Mouse (Mus musculus) midbrain, embryonic 13.5 days (tissue): ENCODE data around the gene Sh3pxd2b. TPM values are rescaled to one million over a fixed set of nuclear protein-coding genes. Genes with fewer than 3 reads are reported as not detected.

ENCODE experiments used
- ATAC-seq: fragments of 200-750 bp; cut with Nextera tagmentation; 2 replicates; pipeline ENCODE4 v1.8.0; 2017; ENCODE audit warnings: mild to moderate bottlenecking, moderate TSS enrichment, moderate library complexity
- H3K27ac ChIP-seq: fragments of 300-500 bp; sonication (generic); 2 replicates; pipeline ENCODE4 v1.5.1; 2015; ENCODE audit warnings: inconsistent platforms, mild to moderate bottlenecking, moderate library complexity
- H3K27me3 ChIP-seq: fragments of 300-500 bp; sonication (generic); 2 replicates; pipeline ENCODE4 v1.6.1; 2015; ENCODE audit warnings: mild to moderate bottlenecking, inconsistent platforms
- H3K36me3 ChIP-seq: fragments of 300-500 bp; sonication (generic); 2 replicates; pipeline ENCODE4 v1.6.1; 2015; ENCODE audit warnings: mild to moderate bottlenecking, inconsistent platforms
- H3K4me1 ChIP-seq: fragments of 300-500 bp; sonication (generic); replicated peaks from 2 replicates; pipeline ENCODE4 v1.6.1; 2015; ENCODE audit warnings: inconsistent platforms
- H3K4me2 ChIP-seq: fragments of 300-500 bp; sonication (generic); replicated peaks from 2 replicates; pipeline ENCODE4 v1.6.1; 2015; ENCODE audit warnings: moderate library complexity, mild to moderate bottlenecking, inconsistent platforms
- H3K4me3 ChIP-seq: fragments of 300-500 bp; sonication (generic); replicated peaks from 2 replicates; pipeline ENCODE4 v1.5.1; 2015; ENCODE audit warnings: mild to moderate bottlenecking, inconsistent platforms
- H3K9ac ChIP-seq: fragments of 300-500 bp; sonication (generic); replicated peaks from 2 replicates; pipeline ENCODE4 v1.6.1; 2015; ENCODE audit warnings: mild to moderate bottlenecking, inconsistent platforms
- H3K9me3 ChIP-seq: fragments of 300-500 bp; sonication (generic); 2 replicates; pipeline ENCODE4 v1.6.1; 2016; ENCODE audit warnings: mild to moderate bottlenecking, inconsistent platforms
- WGBS: fragments of 180-500 bp; shearing (Covaris S2); methylation state at CpG from one replicate; pipeline ENCODE4 v1.1.7; 2015; 5-methylcytosine and 5-hydroxymethylcytosine counted together
- polyA plus RNA-seq: library from polyadenylated mRNA; unstranded; fragments of >200 nt; fragmentation: Nextera tagmentation; extraction: Ambion mirVana; gene quantifications from 2 replicates; pipeline ENCODE4 v1.2.1, GENCODE M21; 2015

The Sh3pxd2b gene
- polyA plus RNA-seq, 1 experiment from 2014 or later: 25.3 TPM

- no peaks in the 10 kb centered on the region for H3K36me3 ChIP-seq
- no peak overlapping the region for H3K9ac ChIP-seq
- H3K4me3 ChIP-seq: no peak overlapping the region
- no peak overlapping the region for H3K27ac ChIP-seq
- peaks cover 15% of the 10 kb centered on the region for H3K4me1 ChIP-seq
- peaks cover 3% of the 10 kb centered on the region; the same call in 1 of the 2 replicates for H3K27me3 ChIP-seq
- no peak for ATAC-seq
- no peak overlapping the region for H3K4me2 ChIP-seq
- WGBS: 89% methylated on average over 6 of the region's 6 CpGs
- H3K9me3 ChIP-seq: no peaks in the 10 kb centered on the region
These were observed 103.7 kb downstream of the Sh3pxd2b start for GRCm38 (mm10) chr11:32451306-32451705.

GRCm38 (mm10) chr11:32452745-32453144 is 105.1 kb downstream of the Sh3pxd2b start:
- H3K27ac ChIP-seq: no peak overlapping the region
- no peak overlapping the region for H3K4me3 ChIP-seq
- no peak overlapping the region for H3K9ac ChIP-seq
- peaks cover 25% of the 10 kb centered on the region for H3K4me1 ChIP-seq
- WGBS: 90% methylated on average over 4 of the region's 4 CpGs
- no peaks in the 10 kb centered on the region for H3K36me3 ChIP-seq
- H3K4me2 ChIP-seq: no peak overlapping the region
- no peaks in the 10 kb centered on the region for H3K9me3 ChIP-seq
- no peak for ATAC-seq
- peaks cover 3% of the 10 kb centered on the region; the same call in 1 of the 2 replicates for H3K27me3 ChIP-seq

- Histone ChIP-seq H3K4me1 (peaks cover 25% of the 10 kb centered on the region), H3K4me2 (0 out of 2 replicates have a peak overlapping the region, but pooled peaks have one; percentile 83), H3K4me3 (no peak overlapping the region), H3K27ac (peak overlapping the region; percentile 26; the same call in 1 of the 2 replicates), H3K36me3 (no peaks in the 10 kb centered on the region), H3K9ac (0 out of 2 replicates have a peak overlapping the region, but pooled peaks have one; percentile 7), H3K9me3 (no peaks in the 10 kb centered on the region), H3K27me3 (peaks cover 3% of the 10 kb centered on the region; the same call in 1 of the 2 replicates)
- ATAC-seq: no peak
- WGBS: 31% methylated on average over 8 of the region's 8 CpGs
These were observed 105.8 kb downstream of the Sh3pxd2b start for GRCm38 (mm10) chr11:32453353-32453915.

GRCm38 (mm10) chr11:32454231-32454799 is 106.7 kb downstream of the Sh3pxd2b start:
- H3K9ac ChIP-seq: peak overlapping the region; percentile 97
- H3K4me2 ChIP-seq: peak overlapping the region; percentile 83
- WGBS: 2% methylated on average over 19 of the region's 19 CpGs
- no peaks in the 10 kb centered on the region for H3K9me3 ChIP-seq
- peaks cover 25% of the 10 kb centered on the region for H3K4me1 ChIP-seq
- peak overlapping the region; percentile 98 for H3K27ac ChIP-seq
- peaks cover 3% of the 10 kb centered on the region; the same call in 1 of the 2 replicates for H3K27me3 ChIP-seq
- no peaks in the 10 kb centered on the region for H3K36me3 ChIP-seq
- peak overlapping the region; percentile 91 for H3K4me3 ChIP-seq
- ATAC-seq: no peak

- H3K27ac ChIP-seq: peak within 1 kb of the TSS; percentile 98
- H3K4me2 ChIP-seq: peak within 1 kb of the TSS; percentile 83
- no peaks in the 10 kb centered on the region for H3K36me3 ChIP-seq
- ATAC-seq: peak; percentile 98
- WGBS: under 1% methylated on average over 82 of the region's 86 CpGs
- no peaks in the 10 kb centered on the region for H3K9me3 ChIP-seq
- H3K4me3 ChIP-seq: peak within 1 kb of the TSS; percentile 91
- peak within 1 kb of the TSS; percentile 97 for H3K9ac ChIP-seq
- H3K4me1 ChIP-seq: peaks cover 25% of the 10 kb centered on the region
- H3K27me3 ChIP-seq: peaks cover 3% of the 10 kb centered on the region; the same call in 1 of the 2 replicates
These were observed 107.3 kb downstream of the Sh3pxd2b start, which contains the start of gene Ubtd2 for GRCm38 (mm10) chr11:32454800-32455506. Gene Ubtd2 (plus strand): TSS chr11:32455370.

DNA sequence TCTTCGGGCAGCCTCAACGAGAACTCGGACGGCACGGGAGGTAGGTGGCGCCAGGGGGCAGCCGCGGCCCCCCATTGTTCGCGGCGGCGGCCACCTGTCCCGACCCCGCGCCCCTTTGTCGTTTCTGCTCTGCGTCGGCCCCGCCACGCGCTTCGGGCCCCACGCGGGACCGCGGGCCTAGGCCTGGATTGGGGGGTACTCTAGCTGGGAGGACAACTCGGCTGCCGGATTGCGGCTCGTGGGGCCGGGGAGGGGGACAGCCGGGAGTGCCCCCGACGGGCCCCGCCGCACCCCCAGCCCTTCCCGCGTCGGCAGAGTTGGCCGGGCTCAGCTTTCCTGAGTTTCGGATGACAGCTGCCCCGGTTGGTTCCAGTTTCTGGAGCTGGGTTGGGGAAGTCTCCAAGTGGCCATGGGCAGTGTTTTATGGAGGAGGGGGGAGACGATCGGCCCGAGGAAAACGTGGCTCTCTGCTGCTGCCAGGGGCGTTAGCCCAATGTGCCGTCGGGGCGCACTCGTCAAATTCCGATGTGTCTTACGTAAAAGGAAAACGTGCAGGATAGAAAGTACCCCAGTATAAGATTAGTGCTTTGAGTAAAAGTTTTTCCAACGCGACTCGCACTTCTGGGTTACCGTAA is 108.0 kb downstream of the Sh3pxd2b start:
- peak overlapping the region; percentile 98 for H3K27ac ChIP-seq
- no peaks in the 10 kb centered on the region for H3K9me3 ChIP-seq
- H3K36me3 ChIP-seq: no peaks in the 10 kb centered on the region
- H3K27me3 ChIP-seq: peaks cover 3% of the 10 kb centered on the region; the same call in 1 of the 2 replicates
- WGBS: under 1% methylated on average over 50 of the region's 58 CpGs
- peak; percentile 59 for ATAC-seq
- peak overlapping the region; percentile 97 for H3K9ac ChIP-seq
- H3K4me1 ChIP-seq: peaks cover 25% of the 10 kb centered on the region
- H3K4me2 ChIP-seq: peak overlapping the region; percentile 83
- peak overlapping the region; percentile 91 for H3K4me3 ChIP-seq

GRCm38 (mm10) chr11:32456356-32456755 is 108.7 kb downstream of the Sh3pxd2b start:
- no peak for ATAC-seq
- peak overlapping the region; percentile 83 for H3K4me2 ChIP-seq
- 8% methylated on average over 6 of the region's 6 CpGs for WGBS

DNA sequence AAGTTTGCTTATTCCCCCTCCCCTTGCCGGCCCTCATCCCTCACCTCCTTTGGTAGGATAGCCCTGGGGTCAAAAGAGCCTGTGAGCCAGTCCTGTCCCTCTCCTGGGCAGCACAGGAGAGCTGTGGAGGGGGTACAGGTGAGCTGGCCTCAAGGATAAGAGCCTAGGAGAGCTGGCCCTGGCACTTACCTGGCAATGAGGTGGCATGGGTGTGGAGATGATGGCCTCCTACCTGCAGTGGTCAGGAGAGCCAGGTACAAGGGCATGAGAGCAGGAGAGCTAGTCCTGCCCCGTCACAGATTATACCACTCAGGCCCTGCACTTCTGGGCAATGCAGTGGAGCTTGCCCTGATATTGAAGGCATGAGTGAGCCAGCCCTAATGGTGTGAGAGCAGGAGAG is 116.7 kb downstream of the Sh3pxd2b start:
- Histone ChIP-seq H3K27ac (no peak overlapping the region), H3K9me3 (no peaks in the 10 kb centered on the region), H3K36me3 (no peaks in the 10 kb centered on the region), H3K27me3 (no peaks in the 10 kb centered on the region), H3K4me3 (no peak overlapping the region), H3K4me1 (peaks cover 15% of the 10 kb centered on the region), H3K9ac (no peak overlapping the region), H3K4me2 (no peak overlapping the region)
- ATAC-seq: no peak
- 59% methylated on average over 2 of the region's 2 CpGs for WGBS

More at GRCm38 (mm10) chr11:32456356-32456755, 108.7 kb downstream of the Sh3pxd2b start:
- Histone ChIP-seq H3K4me1 (peaks cover 25% of the 10 kb centered on the region), H3K4me3 (peak overlapping the region; percentile 91), H3K27me3 (peaks cover 3% of the 10 kb centered on the region; the same call in 1 of the 2 replicates), H3K27ac (no peak overlapping the region), H3K9me3 (no peaks in the 10 kb centered on the region), H3K9ac (peak overlapping the region; percentile 97), H3K36me3 (no peaks in the 10 kb centered on the region)

- Histone ChIP-seq H3K4me1 (no peaks in the 10 kb centered on the region; the same call in none of the 2 replicates), H3K4me2 (no peak overlapping the region), H3K36me3 (no peaks in the 10 kb centered on the region), H3K4me3 (no peak overlapping the region), H3K27me3 (no peaks in the 10 kb centered on the region), H3K9ac (no peak overlapping the region), H3K27ac (no peak overlapping the region), H3K9me3 (no peaks in the 10 kb centered on the region)
- ATAC-seq: no peak
- WGBS: 83% methylated on average over 2 of the region's 2 CpGs
These were observed 124.3 kb downstream of the Sh3pxd2b start for GRCm38 (mm10) chr11:32471925-32472324.

DNA sequence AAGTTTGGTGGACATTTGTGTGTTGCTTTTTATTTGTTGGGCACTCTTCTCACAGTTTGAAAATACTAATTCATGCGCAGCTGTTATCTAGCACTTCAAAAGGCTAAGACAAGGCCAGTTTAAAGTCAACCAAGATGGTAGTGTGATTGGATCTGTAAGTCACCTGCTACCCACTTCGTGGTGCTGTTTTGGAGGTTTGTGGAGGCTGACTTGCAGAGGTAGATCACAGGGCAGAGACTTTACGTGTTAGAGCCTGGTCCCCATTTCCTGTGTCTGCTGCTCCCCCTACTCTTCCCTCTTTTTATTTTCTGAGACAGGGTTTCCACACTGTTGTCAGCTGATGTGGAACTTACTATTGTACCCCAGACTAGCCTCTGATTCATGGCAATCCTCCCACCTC is 127.1 kb downstream of the Sh3pxd2b start:
- Histone ChIP-seq H3K4me3 (no peak overlapping the region), H3K9me3 (no peaks in the 10 kb centered on the region), H3K36me3 (no peaks in the 10 kb centered on the region), H3K4me2 (no peak overlapping the region), H3K27ac (no peak overlapping the region), H3K27me3 (no peaks in the 10 kb centered on the region), H3K4me1 (no peaks in the 10 kb centered on the region; the same call in none of the 2 replicates), H3K9ac (no peak overlapping the region)
- no peak for ATAC-seq
- 92% methylated on average over 3 of the region's 3 CpGs for WGBS

- no peaks in the 10 kb centered on the region for H3K9me3 ChIP-seq
- WGBS: 79% methylated on average over 5 of the region's 5 CpGs
- no peak overlapping the region for H3K4me2 ChIP-seq
- H3K4me3 ChIP-seq: no peak overlapping the region
- no peaks in the 10 kb centered on the region for H3K27me3 ChIP-seq
- no peak overlapping the region for H3K9ac ChIP-seq
- H3K36me3 ChIP-seq: no peaks in the 10 kb centered on the region
- no peaks in the 10 kb centered on the region; the same call in 1 of the 2 replicates for H3K4me1 ChIP-seq
- no peak overlapping the region for H3K27ac ChIP-seq
- no peak for ATAC-seq
These were observed 128.0 kb downstream of the Sh3pxd2b start for GRCm38 (mm10) chr11:32475487-32476236.
